Mouse (Mus musculus) forebrain, embryonic 13.5 days (tissue): ENCODE measurements at regions not wholly inside any gene's neighbourhood (a gene's known extent, or its start where the extent isn't known, plus 50 kb on each side); places are given as distances from the start of the nearest gene placed in this dataset.

ENCODE experiments used
- ATAC-seq: fragments of 200-750 bp; cut with Nextera tagmentation; 2 replicates; pipeline ENCODE4 v1.8.0; 2017
- H3K27ac ChIP-seq: fragments of 300-500 bp; sonication (generic); 2 replicates; pipeline ENCODE4 v1.5.1; 2015; ENCODE audit warnings: inconsistent platforms, mild to moderate bottlenecking, moderate library complexity
- H3K27me3 ChIP-seq: fragments of 300-500 bp; sonication (generic); 2 replicates; pipeline ENCODE4 v1.6.1; 2015; ENCODE audit warnings: mild to moderate bottlenecking, inconsistent platforms
- H3K36me3 ChIP-seq: fragments of 300-500 bp; sonication (generic); 2 replicates; pipeline ENCODE4 v1.6.1; 2015; ENCODE audit warnings: mild to moderate bottlenecking, inconsistent platforms; ENCODE audit not compliant: poor library complexity, severe bottlenecking
- H3K4me1 ChIP-seq: fragments of 300-500 bp; sonication (generic); 2 replicates; pipeline ENCODE4 v1.6.1; 2015; ENCODE audit warnings: inconsistent platforms
- H3K4me2 ChIP-seq: fragments of 300-500 bp; sonication (generic); 2 replicates; pipeline ENCODE4 v1.6.1; 2015; ENCODE audit warnings: inconsistent platforms, mild to moderate bottlenecking, moderate library complexity
- H3K4me3 ChIP-seq: fragments of 300-500 bp; sonication (generic); 2 replicates; pipeline ENCODE4 v1.5.1; 2015; ENCODE audit warnings: mild to moderate bottlenecking, inconsistent platforms
- H3K9ac ChIP-seq: fragments of 300-500 bp; sonication (generic); 2 replicates; pipeline ENCODE4 v1.6.1; 2015; ENCODE audit warnings: mild to moderate bottlenecking, inconsistent platforms
- H3K9me3 ChIP-seq: fragments of 300-500 bp; sonication (generic); replicated peaks from 2 replicates; pipeline ENCODE4 v1.6.1; 2016; ENCODE audit warnings: inconsistent platforms
- WGBS: fragments of 180-500 bp; shearing (Covaris S2); methylation state at CpG from one replicate; pipeline ENCODE4 v1.1.7; 2015; 5-methylcytosine and 5-hydroxymethylcytosine counted together

GRCm38 (mm10) chr16:21296786-21297185 lies 92.2 kb downstream of the Ephb3 start:
- no peak overlapping the region for H3K9ac ChIP-seq
- peaks cover 16% of the 10 kb centered on the region for H3K4me1 ChIP-seq
- H3K4me3 ChIP-seq, result no peak overlapping the region
- no peak overlapping the region for H3K27ac ChIP-seq
- no peak for ATAC-seq
- no peak overlapping the region for H3K4me2 ChIP-seq
- no peaks in the 10 kb centered on the region for H3K9me3 ChIP-seq
- peaks cover 11% of the 10 kb centered on the region; the same call in 1 of the 2 replicates for H3K27me3 ChIP-seq
- no peaks in the 10 kb centered on the region for H3K36me3 ChIP-seq
- WGBS, result 89% methylated on average over 3 of the region's 3 CpGs

DNA sequence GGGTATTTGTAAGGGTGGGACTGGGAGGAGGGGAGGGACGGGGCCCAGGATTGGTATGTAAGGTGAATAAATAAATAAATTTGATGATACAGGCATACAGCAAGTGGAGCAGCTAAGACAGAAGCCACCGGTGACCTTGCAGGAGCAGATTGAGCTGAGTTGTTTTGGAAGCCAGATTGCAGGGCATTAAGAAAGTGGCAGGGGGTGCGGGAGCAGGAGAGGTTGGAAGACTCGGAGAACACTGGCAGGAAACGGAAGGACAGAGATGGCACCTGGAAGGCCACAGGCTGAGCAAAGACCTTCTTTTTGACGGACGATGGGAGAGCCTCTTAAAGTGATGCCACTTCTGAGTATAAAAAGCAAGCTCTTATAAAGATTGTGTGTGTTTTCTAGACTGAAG lies 94.3 kb downstream of the Ephb3 start:
- no peak for ATAC-seq
- Histone ChIP-seq H3K27ac (no peak overlapping the region), H3K27me3 (peaks cover 6% of the 10 kb centered on the region; the same call in 1 of the 2 replicates), H3K4me1 (peaks cover 13% of the 10 kb centered on the region), H3K9me3 (no peaks in the 10 kb centered on the region; the same call in 1 of the 2 replicates), H3K4me2 (no peak overlapping the region), H3K4me3 (no peak overlapping the region), H3K36me3 (no peaks in the 10 kb centered on the region), H3K9ac (no peak overlapping the region)
- WGBS, result 68% methylated on average over 7 of the region's 7 CpGs

DNA sequence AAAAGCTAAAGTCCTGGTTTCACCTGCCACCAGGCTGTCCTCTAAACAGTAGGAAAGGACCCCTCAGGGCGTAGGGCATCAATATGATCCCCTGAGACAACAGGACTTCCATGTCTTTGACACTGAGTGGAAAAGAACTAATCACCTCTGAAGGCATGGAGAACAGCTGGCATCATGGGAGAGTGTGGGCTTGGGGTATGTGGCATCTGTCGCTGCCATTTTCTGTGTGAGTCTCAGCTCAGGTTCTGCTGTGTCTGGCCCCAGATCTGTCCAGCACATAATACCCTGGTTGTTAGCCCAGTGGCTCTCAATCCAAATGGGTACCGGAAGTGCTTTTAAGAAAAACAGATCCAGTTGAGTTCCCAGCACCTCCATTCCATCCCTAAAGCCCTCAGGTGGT lies 101.3 kb downstream of the Ephb3 start:
- Histone ChIP-seq H3K36me3 (no peaks in the 10 kb centered on the region), H3K9me3 (no peaks in the 10 kb centered on the region; the same call in 1 of the 2 replicates), H3K4me1 (peaks cover 8% of the 10 kb centered on the region), H3K4me3 (no peak overlapping the region), H3K4me2 (no peak overlapping the region), H3K27me3 (peaks cover 20% of the 10 kb centered on the region), H3K9ac (no peak overlapping the region), H3K27ac (no peak overlapping the region)
- 91% methylated on average over 3 of the region's 3 CpGs for WGBS
- ATAC-seq, result no peak

- Histone ChIP-seq H3K27me3 (peaks cover 31% of the 10 kb centered on the region), H3K4me1 (peaks cover 16% of the 10 kb centered on the region), H3K4me2 (no peak overlapping the region), H3K36me3 (no peaks in the 10 kb centered on the region), H3K9me3 (no peaks in the 10 kb centered on the region), H3K4me3 (no peak overlapping the region), H3K27ac (no peak overlapping the region), H3K9ac (no peak overlapping the region)
- WGBS, result 62% methylated on average over 8 of the region's 8 CpGs
- ATAC-seq, result no peak
These were observed 104.0 kb downstream of the Ephb3 start for GRCm38 (mm10) chr16:21308513-21308912.

DNA sequence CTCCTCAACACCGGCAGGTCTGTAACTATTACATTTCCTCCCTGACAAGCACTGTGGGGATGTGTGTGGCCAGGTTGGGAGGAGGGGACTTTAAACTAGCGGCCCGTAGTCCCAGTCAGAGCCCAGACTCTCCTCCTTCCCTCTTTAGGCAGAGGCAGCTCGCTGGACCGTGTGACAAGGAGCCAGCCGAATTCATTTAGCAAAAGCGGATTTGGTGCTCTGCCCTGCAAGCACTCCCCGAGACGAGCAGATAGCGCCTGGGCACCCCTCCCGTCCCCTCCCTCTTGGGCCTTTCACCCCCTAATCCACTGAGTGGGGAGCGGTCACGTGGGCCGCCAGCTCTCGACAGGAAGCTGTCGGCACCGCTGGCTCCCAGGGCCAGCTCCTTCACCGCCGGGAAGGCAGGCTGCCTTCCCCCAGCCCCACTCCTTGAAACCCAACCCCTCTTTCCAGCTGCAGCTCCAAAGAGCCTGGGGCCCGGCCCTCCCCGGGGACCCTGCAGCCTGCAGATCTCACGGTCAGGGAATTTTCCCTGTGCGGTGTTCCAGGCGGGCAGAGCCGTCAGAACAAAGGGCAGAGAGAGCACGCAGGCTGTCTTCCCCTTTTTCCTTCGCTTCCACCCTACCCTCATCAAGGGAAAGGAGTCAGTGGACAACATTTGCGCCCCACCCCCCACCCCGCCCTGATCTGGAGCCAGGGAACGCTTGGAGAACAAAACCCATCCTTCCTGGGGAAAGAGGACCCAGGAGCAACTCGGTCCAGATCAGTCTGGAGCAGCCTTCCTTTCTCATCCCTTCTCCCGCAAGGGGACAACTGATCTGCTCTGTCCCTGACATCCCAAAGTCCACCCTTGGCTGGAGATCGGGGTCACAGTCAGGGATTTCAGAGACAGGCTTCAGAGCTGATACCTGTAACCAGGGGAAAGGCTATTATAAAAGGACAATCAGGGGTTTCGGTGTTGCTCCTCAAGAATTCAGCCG lies 106.4 kb downstream of the Ephb3 start:
- WGBS, result 3% methylated on average over 35 of the region's 35 CpGs

GRCm38 (mm10) chr16:21311781-21312180 lies 107.2 kb downstream of the Ephb3 start:
- Histone ChIP-seq H3K4me1 (peaks cover 22% of the 10 kb centered on the region), H3K9ac (peak overlapping the region; percentile 79; the same call in 1 of the 2 replicates), H3K4me2 (no peak overlapping the region), H3K36me3 (no peaks in the 10 kb centered on the region), H3K27ac (no peak overlapping the region), H3K4me3 (no peak overlapping the region), H3K9me3 (no peaks in the 10 kb centered on the region), H3K27me3 (peaks cover 29% of the 10 kb centered on the region)
- no peak for ATAC-seq

More for the DNA sequence above, 106.4 kb downstream of the Ephb3 start:
- H3K9me3 ChIP-seq, result no peaks in the 10 kb centered on the region
- peaks cover 31% of the 10 kb centered on the region for H3K27me3 ChIP-seq
- peak overlapping the region; percentile 79 for H3K9ac ChIP-seq
- peak overlapping the region; percentile 78 for H3K4me2 ChIP-seq
- peak; percentile 92 for ATAC-seq
- H3K36me3 ChIP-seq, result no peaks in the 10 kb centered on the region
- H3K4me3 ChIP-seq, result peak overlapping the region; percentile 44
- H3K4me1 ChIP-seq, result peaks cover 21% of the 10 kb centered on the region
- H3K27ac ChIP-seq, result peak overlapping the region; percentile 78

DNA sequence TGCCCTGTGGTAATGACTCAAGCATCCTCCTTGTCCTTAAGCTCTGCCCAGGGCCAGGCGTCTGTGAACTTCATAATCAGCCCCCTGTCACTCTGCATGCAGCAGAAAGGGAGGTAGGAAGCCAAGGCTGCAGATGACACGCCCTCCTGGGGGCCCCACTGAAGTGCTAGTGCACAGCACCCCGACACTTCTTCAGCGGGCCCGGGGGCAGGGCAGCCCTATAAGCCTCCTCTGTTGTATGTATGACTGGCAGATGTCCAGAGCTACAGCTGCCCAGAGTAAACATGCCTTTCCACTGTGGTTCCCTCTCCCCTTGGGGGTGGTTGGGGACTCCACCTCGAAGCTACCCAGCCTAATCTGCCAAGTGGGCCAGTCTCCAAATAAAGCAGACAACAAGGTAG lies 107.2 kb upstream of the Vps8 start:
- no peaks in the 10 kb centered on the region for H3K9me3 ChIP-seq
- no peak for ATAC-seq

GRCm38 (mm10) chr16:21318009-21318639 lies 104.8 kb upstream of the Vps8 start:
- no peaks in the 10 kb centered on the region for H3K36me3 ChIP-seq
- H3K9ac ChIP-seq, result no peak overlapping the region
- ATAC-seq, result no peak
- H3K9me3 ChIP-seq, result no peaks in the 10 kb centered on the region
- no peak overlapping the region for H3K4me2 ChIP-seq
- H3K4me1 ChIP-seq, result peaks cover 6% of the 10 kb centered on the region
- WGBS, result 83% methylated on average over 7 of the region's 7 CpGs
- H3K27ac ChIP-seq, result no peak overlapping the region
- H3K4me3 ChIP-seq, result no peak overlapping the region
- peaks cover 4% of the 10 kb centered on the region; the same call in 1 of the 2 replicates for H3K27me3 ChIP-seq

More for the DNA sequence above, 107.2 kb upstream of the Vps8 start:
- WGBS, result 54% methylated on average over 6 of the region's 6 CpGs
- Histone ChIP-seq H3K4me1 (peaks cover 14% of the 10 kb centered on the region), H3K36me3 (no peaks in the 10 kb centered on the region), H3K4me2 (no peak overlapping the region), H3K9ac (no peak overlapping the region), H3K27me3 (peaks cover 16% of the 10 kb centered on the region; the same call in 1 of the 2 replicates), H3K27ac (no peak overlapping the region), H3K4me3 (no peak overlapping the region)

DNA sequence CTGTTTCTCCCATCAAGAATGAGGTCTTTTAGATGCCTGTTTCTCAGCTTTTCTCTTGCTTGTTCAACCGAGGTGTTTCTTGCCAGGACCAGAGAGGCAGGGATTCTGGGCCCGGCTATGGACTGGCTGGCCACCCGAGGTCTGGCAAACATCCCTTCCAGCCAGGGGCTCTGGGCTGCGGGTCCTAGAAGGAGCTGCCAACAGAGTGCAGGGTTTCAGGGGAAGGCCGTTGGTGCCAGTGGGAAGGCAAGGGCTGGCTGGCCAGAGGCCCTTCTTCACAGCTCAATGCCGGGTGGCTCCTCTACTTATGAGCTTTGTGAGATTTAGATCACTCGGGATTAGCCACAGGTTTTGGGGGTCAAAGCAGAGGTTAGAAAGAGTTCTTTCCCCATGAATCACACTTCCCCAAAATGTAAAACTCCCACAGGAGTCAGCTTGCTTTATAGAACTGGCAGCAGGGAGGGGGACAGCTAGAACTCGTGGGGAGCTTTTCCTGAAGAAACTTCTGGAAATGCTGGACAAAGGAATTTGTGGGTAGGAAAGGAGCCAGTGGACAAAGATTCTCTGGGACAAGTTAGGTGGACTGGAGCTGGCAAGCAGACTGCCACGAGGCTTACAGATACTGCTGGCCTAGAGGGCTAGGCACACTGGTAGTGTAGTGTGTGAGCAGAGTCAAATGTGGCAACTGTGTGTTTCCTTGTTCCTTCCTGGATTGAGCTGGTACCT lies 104.1 kb upstream of the Vps8 start:
- Histone ChIP-seq H3K9ac (no peak overlapping the region), H3K4me2 (no peak overlapping the region), H3K4me3 (no peak overlapping the region), H3K27me3 (peaks cover 4% of the 10 kb centered on the region; the same call in 1 of the 2 replicates), H3K27ac (no peak overlapping the region), H3K36me3 (no peaks in the 10 kb centered on the region), H3K9me3 (no peaks in the 10 kb centered on the region), H3K4me1 (peaks cover 6% of the 10 kb centered on the region)
- 68% methylated on average over 9 of the region's 9 CpGs for WGBS
- ATAC-seq, result no peak

- H3K9ac ChIP-seq, result no peak overlapping the region
- 95% methylated on average over 2 of the region's 2 CpGs for WGBS
- ATAC-seq, result no peak
These were observed 102.6 kb upstream of the Vps8 start for GRCm38 (mm10) chr16:21320284-21320683.

DNA sequence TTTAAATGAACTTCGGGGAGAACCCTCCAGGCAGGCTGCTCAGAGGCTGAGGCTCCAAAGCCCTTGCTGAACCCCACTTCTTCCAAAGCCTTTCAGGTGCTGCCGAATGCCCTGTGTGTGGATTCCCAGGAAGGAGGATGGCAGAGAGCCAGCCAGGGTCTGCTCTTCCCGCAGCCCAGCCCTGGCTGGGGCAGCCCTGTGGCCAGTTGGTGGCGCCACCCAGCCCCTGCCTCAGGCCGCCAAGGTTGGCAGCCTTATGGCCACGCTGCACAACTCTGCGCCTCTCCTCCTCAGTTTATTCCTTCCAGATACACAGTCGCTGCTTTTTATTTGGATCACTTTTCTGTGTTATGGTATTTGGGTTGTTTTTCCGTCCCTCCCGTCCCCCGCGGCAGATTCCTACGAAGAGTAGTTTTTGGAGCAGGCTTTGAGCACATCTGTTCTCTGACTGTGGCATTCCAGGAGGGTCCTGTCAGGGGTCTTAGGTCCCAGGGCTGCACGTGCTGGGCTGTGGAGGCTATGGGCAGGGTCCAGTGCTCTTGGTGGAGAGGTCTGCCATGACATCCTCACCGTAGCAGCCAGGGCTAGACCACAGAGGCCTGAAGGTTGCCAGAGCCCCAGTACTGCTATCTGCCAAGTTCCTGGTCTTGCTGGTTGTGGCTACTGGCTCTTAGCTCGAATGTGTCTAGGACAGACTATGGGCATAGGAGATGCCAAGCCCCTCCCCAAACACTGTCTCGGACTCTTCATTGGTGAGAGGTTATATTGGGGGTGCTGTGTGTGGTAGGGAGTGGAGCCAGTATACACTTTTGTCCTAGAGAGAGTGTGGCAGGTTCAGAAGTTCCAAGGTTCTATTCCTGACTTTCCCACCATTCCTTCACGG lies 101.5 kb upstream of the Vps8 start:
- Histone ChIP-seq H3K4me2 (no peak overlapping the region), H3K27ac (no peak overlapping the region), H3K9me3 (no peaks in the 10 kb centered on the region), H3K36me3 (no peaks in the 10 kb centered on the region), H3K27me3 (peaks cover 10% of the 10 kb centered on the region; the same call in 1 of the 2 replicates), H3K9ac (no peak overlapping the region), H3K4me1 (no peaks in the 10 kb centered on the region; the same call in 1 of the 2 replicates), H3K4me3 (no peak overlapping the region)
- 49% methylated on average over 18 of the region's 18 CpGs for WGBS
- ATAC-seq, result no peak

More at GRCm38 (mm10) chr16:21320284-21320683, 102.6 kb upstream of the Vps8 start:
- H3K4me3 ChIP-seq, result no peak overlapping the region
- no peak overlapping the region for H3K4me2 ChIP-seq
- H3K27ac ChIP-seq, result no peak overlapping the region
- no peaks in the 10 kb centered on the region for H3K36me3 ChIP-seq
- peaks cover 6% of the 10 kb centered on the region for H3K4me1 ChIP-seq
- peaks cover 9% of the 10 kb centered on the region; the same call in 1 of the 2 replicates for H3K27me3 ChIP-seq
- H3K9me3 ChIP-seq, result no peaks in the 10 kb centered on the region
